Mouse (Mus musculus) G1E (cell line): ENCODE results near the gene Ccl21b. TPM values are rescaled to one million over a fixed set of nuclear protein-coding genes. Genes with fewer than 3 reads are reported as not detected.
"Not testable (repeated sequence)": the region's sequence is repeated elsewhere in the genome, so short reads cannot be mapped to it uniquely, and the experiment has no call there.

Source experiments
- ATAC-seq: 2 replicates; pipeline ENCODE4 v1.8.0; 2016; ENCODE audit warnings: mild to moderate bottlenecking; ENCODE audit not compliant: insufficient number of reproducible peaks, poor library complexity, low FRiP score, severe bottlenecking; ENCODE audit errors: extremely low read depth
- DNase-seq: peaks from one replicate; pipeline ENCODE4 v3.0.0; 2012; ENCODE audit warnings: low spot score
- H3K27me3 ChIP-seq: 2 replicates; pipeline ENCODE4 v1.6.1; 2012; ENCODE audit warnings: mild to moderate bottlenecking, low read length, inconsistent platforms; ENCODE audit not compliant: insufficient read depth
- H3K36me3 ChIP-seq: replicated peaks from 2 replicates; pipeline ENCODE3; 2012; ENCODE audit warnings: mild to moderate bottlenecking, inconsistent platforms
- H3K4me1 ChIP-seq: 2 replicates; pipeline ENCODE4 v1.6.1; 2012; ENCODE audit warnings: low read depth, low read length, inconsistent platforms, mixed read lengths; ENCODE audit not compliant: insufficient read depth
- H3K4me3 ChIP-seq: 2 replicates; pipeline ENCODE4 v1.5.1; 2012; ENCODE audit warnings: low read depth, mild to moderate bottlenecking, inconsistent platforms, low read length, moderate library complexity, mixed read lengths
- H3K9me3 ChIP-seq: replicated peaks from 2 replicates; pipeline ENCODE4 v1.6.1; 2012; ENCODE audit warnings: inconsistent platforms
- polyA plus RNA-seq: library from polyadenylated mRNA; stranded (reverse); fragments of >175 nt; gene quantifications from 2 replicates; pipeline ENCODE4 v1.2.3, GENCODE M21; 2012
- total RNA-seq, 2 experiments: library from RNA; stranded (forward) in 1 of 2; stranded (reverse) in 1 of 2; fragments of 200-1000 nt in 1 of 2; fragments of >200 nt in 1 of 2; fragmentation: Nextera tagmentation in 1 of 2; gene quantifications; 2 replicates each; pipeline ENCODE4 v1.2.3; 2014 to 2017

Ccl21b gene
- not detected in 2 replicates for total RNA-seq (2014; fragmentation: Nextera tagmentation)
- total RNA-seq (2017) = not detected in 2 replicates
- not detected in 2 replicates for polyA plus RNA-seq

DNA sequence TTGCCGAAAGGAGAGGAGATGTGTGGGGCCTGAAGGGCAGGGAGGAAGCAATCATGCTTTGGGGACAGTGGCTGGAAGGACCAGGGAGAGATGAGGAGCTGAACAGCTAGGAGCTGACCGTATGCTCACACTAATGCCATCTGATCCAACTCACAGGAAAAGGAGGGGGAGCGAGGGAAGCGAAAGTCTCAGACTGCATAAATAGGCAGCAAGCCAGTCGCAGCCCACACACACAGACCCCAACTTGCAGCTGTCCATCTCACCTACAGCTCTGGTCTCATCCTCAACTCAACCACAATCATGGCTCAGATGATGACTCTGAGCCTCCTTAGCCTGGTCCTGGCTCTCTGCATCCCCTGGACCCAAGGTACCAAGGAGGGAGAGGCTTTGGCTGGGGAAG lies at the start of gene Ccl21b:
Gene Ccl21b, plus strand, starts transcription at position 301 of the 400 bp plus-strand sequence.
- not testable (repeated sequence) for H3K36me3 ChIP-seq, H3K9me3 ChIP-seq, H3K27me3 ChIP-seq, DNase-seq, H3K4me3 ChIP-seq, H3K4me1 ChIP-seq, ATAC-seq

DNA sequence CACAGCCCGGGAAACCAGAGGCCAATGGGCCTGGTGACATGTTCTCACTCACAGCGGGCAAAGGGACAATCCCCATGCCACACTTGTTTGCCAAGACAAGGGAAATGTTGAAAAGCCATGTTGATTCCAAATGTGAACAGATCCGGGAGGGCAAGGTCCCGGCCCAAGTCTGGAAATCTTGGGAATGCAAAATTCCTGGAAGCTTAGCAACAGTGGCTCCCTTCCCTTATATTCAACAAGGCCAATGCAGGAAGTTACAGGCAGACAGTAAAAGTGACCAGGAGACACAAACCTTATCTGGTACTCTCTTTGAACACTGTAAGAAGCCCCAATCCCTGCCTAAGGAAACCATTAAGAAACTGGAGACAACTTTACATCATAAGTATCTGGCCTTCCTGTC lies 15.2 kb upstream of the Ccl21b start, which contains the start of gene Gm10600:
Gene Gm10600, plus strand, starts transcription at position 301 of the 400 bp plus-strand sequence.
- not testable (repeated sequence) for H3K27me3 ChIP-seq, H3K4me3 ChIP-seq, ATAC-seq, DNase-seq, H3K36me3 ChIP-seq, H3K4me1 ChIP-seq, H3K9me3 ChIP-seq

DNA sequence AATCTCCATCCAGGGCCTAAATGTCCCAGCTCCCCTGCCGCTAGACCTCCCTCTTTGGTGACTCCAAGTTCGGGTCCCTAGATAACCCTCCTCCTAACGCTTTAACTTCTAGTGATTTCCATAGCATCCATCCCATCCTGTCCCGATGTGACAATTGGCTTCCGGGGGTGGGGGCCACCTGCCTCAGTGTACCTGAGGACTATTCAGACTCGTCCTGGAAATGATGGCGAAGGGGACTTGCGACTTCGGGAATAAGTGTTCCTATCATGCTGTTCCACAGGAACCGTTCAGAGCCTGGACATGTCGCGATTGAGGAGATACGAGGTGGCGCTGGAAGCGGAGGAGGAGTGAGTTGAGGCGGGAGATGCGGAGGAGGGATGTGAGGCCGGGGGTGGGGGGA lies 38.4 kb downstream of the Ccl21b start, which contains the start of gene Gm21953:
Gene Gm21953, plus strand, starts transcription at position 301 of the 400 bp plus-strand sequence.
- not testable (repeated sequence) for H3K4me1 ChIP-seq, ATAC-seq, H3K9me3 ChIP-seq, H3K36me3 ChIP-seq, H3K4me3 ChIP-seq, DNase-seq, H3K27me3 ChIP-seq

Other genes with a start within 250 kb of the Ccl21b start
- gene Gm21093, start 221.0 kb upstream of the Ccl21b start, total RNA-seq (2014; fragmentation: Nextera tagmentation) = not detected in 2 replicates
- gene Gm21093, start 221.0 kb upstream of the Ccl21b start, total RNA-seq (2017) = not detected in 2 replicates
- 0.04 TPM in 1 of 2 replicates, not detected in the other for gene Gm21093, start 221.0 kb upstream of the Ccl21b start, polyA plus RNA-seq
- gene Gm3893, start 164.6 kb upstream of the Ccl21b start, total RNA-seq (2014; fragmentation: Nextera tagmentation) = not detected in 2 replicates
- not detected in 2 replicates for gene Gm3893, start 164.6 kb upstream of the Ccl21b start, total RNA-seq (2017)
- gene Gm3893, start 164.6 kb upstream of the Ccl21b start, polyA plus RNA-seq = not detected in 2 replicates
- gene Gm13304, start 140.9 kb upstream of the Ccl21b start, total RNA-seq (2014; fragmentation: Nextera tagmentation) = not detected in 2 replicates
- gene Gm13304, start 140.9 kb upstream of the Ccl21b start, total RNA-seq (2017) = 0.16 TPM in 1 of 2 replicates, not detected in the other
- not detected in 2 replicates for gene Gm13304, start 140.9 kb upstream of the Ccl21b start, polyA plus RNA-seq
- gene Gm13306, start 102.3 kb upstream of the Ccl21b start, total RNA-seq (2014; fragmentation: Nextera tagmentation) = not detected in 2 replicates
- gene Gm13306, start 102.3 kb upstream of the Ccl21b start, total RNA-seq (2017) = not detected in 2 replicates
- not detected in 2 replicates for gene Gm13306, start 102.3 kb upstream of the Ccl21b start, polyA plus RNA-seq
- gene Gm13305, start 87.2 kb upstream of the Ccl21b start, total RNA-seq (2014; fragmentation: Nextera tagmentation) = not detected in 2 replicates
- gene Gm13305, start 87.2 kb upstream of the Ccl21b start, total RNA-seq (2017) = 0.05 TPM in 1 of 2 replicates, not detected in the other
- not detected in 2 replicates for gene Gm13305, start 87.2 kb upstream of the Ccl21b start, polyA plus RNA-seq
- gene Gm10600, start 15.1 kb upstream of the Ccl21b start, total RNA-seq (2014; fragmentation: Nextera tagmentation) = not detected in 2 replicates
- not detected in 2 replicates for gene Gm10600, start 15.1 kb upstream of the Ccl21b start, total RNA-seq (2017)
- gene Gm10600, start 15.1 kb upstream of the Ccl21b start, polyA plus RNA-seq = not detected in 2 replicates
- not detected in 2 replicates for gene Gm21953, start 38.5 kb downstream of the Ccl21b start, total RNA-seq (2014; fragmentation: Nextera tagmentation)
- not detected in 2 replicates for gene Gm21953, start 38.5 kb downstream of the Ccl21b start, total RNA-seq (2017)
- not detected in 2 replicates for gene Gm21953, start 38.5 kb downstream of the Ccl21b start, polyA plus RNA-seq
- not detected in 2 replicates for gene Fam205a3, start 62.6 kb downstream of the Ccl21b start, total RNA-seq (2014; fragmentation: Nextera tagmentation)
- not detected in 2 replicates for gene Fam205a3, start 62.6 kb downstream of the Ccl21b start, total RNA-seq (2017)
- not detected in 2 replicates for gene Fam205a3, start 62.6 kb downstream of the Ccl21b start, polyA plus RNA-seq
- not detected in 2 replicates for gene Gm21586, start 183.6 kb downstream of the Ccl21b start, total RNA-seq (2014; fragmentation: Nextera tagmentation)
- not detected in 2 replicates for gene Gm21586, start 183.6 kb downstream of the Ccl21b start, total RNA-seq (2017)
- gene Gm21586, start 183.6 kb downstream of the Ccl21b start, polyA plus RNA-seq = not detected in 2 replicates
- not detected in 2 replicates for gene Gm2163, start 211.0 kb downstream of the Ccl21b start, total RNA-seq (2014; fragmentation: Nextera tagmentation)
- not detected in 2 replicates for gene Gm2163, start 211.0 kb downstream of the Ccl21b start, total RNA-seq (2017)
- gene Gm2163, start 211.0 kb downstream of the Ccl21b start, polyA plus RNA-seq = not detected in 2 replicates